Mouse (Mus musculus) lung, postnatal 0 days (tissue): ENCODE data around the gene Poldip2. TPM values are rescaled to one million over a fixed set of nuclear protein-coding genes. Genes with fewer than 3 reads are reported as not detected.

Source experiments
- ATAC-seq: fragments of 200-750 bp; cut with Nextera tagmentation; 2 replicates; pipeline ENCODE4 v1.8.0; 2017; ENCODE audit warnings: moderate library complexity
- DNase-seq: peaks from one replicate; pipeline ENCODE4 v3.0.0-alpha.2; 2016; ENCODE audit warnings: low spot score
- H3K27ac ChIP-seq: fragments of 300-500 bp; sonication (generic); 2 replicates; pipeline ENCODE4 v1.5.1; 2014; ENCODE audit warnings: antibody characterized with exemption, mild to moderate bottlenecking, low read length, mixed read lengths
- H3K27me3 ChIP-seq: fragments of 300-500 bp; sonication (generic); replicated peaks from 2 replicates; pipeline ENCODE4 v1.6.1; 2014; ENCODE audit warnings: low read length, mixed read lengths; ENCODE audit not compliant: insufficient read depth
- H3K36me3 ChIP-seq: fragments of 300-500 bp; sonication (generic); 2 replicates; pipeline ENCODE4 v1.6.1; 2014; ENCODE audit warnings: low read length, mixed read lengths; ENCODE audit not compliant: insufficient read depth
- H3K4me1 ChIP-seq: fragments of 300-500 bp; sonication (generic); 2 replicates; pipeline ENCODE4 v1.6.1; 2014; ENCODE audit warnings: antibody characterized with exemption, low read depth, low read length, mixed read lengths; ENCODE audit not compliant: insufficient read depth
- H3K4me2 ChIP-seq: fragments of 300-500 bp; sonication (generic); replicated peaks from 2 replicates; pipeline ENCODE4 v1.6.1; 2014; ENCODE audit warnings: low read depth, mild to moderate bottlenecking, low read length, moderate library complexity, mixed read lengths
- H3K4me3 ChIP-seq: fragments of 300-500 bp; sonication (generic); 2 replicates; pipeline ENCODE4 v1.5.1; 2014; ENCODE audit warnings: low read depth, low read length
- H3K9ac ChIP-seq: fragments of 300-500 bp; sonication (generic); replicated peaks from 2 replicates; pipeline ENCODE4 v1.6.1; 2014; ENCODE audit warnings: low read depth, mild to moderate bottlenecking
- H3K9me3 ChIP-seq: fragments of 300-500 bp; sonication (generic); 2 replicates; pipeline ENCODE4 v1.6.1; 2016; ENCODE audit warnings: low read length, mixed read lengths
- CTCF ChIP-seq: IDR thresholded peaks from 2 replicates; pipeline ENCODE4 v1.5.1; 2016; ENCODE audit warnings: antibody characterized with exemption, mild to moderate bottlenecking
- EP300 ChIP-seq: IDR thresholded peaks from 2 replicates; pipeline ENCODE4 v1.6.1; 2016; ENCODE audit warnings: antibody characterized with exemption, mild to moderate bottlenecking, control low read depth
- WGBS: fragments of 180-500 bp; shearing (Covaris S2); extraction: QIAGEN DNeasy Blood & Tissue Kit; methylation state at CpG from one replicate; pipeline ENCODE4 v1.1.7; 2014; 5-methylcytosine and 5-hydroxymethylcytosine counted together
- polyA plus RNA-seq: library from polyadenylated mRNA; unstranded; fragments of >200 nt; fragmentation: Nextera tagmentation; extraction: Ambion mirVana; gene quantifications from 2 replicates; pipeline ENCODE4 v1.2.1, GENCODE M21; 2015

Gene Poldip2
- polyA plus RNA-seq, 1 experiment from 2014 or later = 111 TPM

- Histone ChIP-seq H3K4me3 (peak overlapping the region; percentile 77), H3K4me1 (peaks cover 3% of the 10 kb centered on the region; the same call in 1 of the 2 replicates), H3K9ac (peak overlapping the region; percentile 94), H3K27me3 (no peaks in the 10 kb centered on the region), H3K9me3 (no peaks in the 10 kb centered on the region), H3K27ac (no peak overlapping the region), H3K36me3 (peaks cover 19% of the 10 kb centered on the region), H3K4me2 (peak overlapping the region; percentile 89)
- 54% methylated on average over 3 of the region's 3 CpGs for WGBS
- TF ChIP-seq EP300 (no peak), CTCF (no peak)
- no peak for ATAC-seq
- no peak for DNase-seq
Observed at GRCm38 (mm10) chr11:78513106-78513790, 1.3 kb downstream of the Poldip2 start.

- Histone ChIP-seq H3K9me3 (no peaks in the 10 kb centered on the region), H3K4me2 (no peak overlapping the region), H3K27me3 (no peaks in the 10 kb centered on the region), H3K4me1 (peaks cover 3% of the 10 kb centered on the region; the same call in 1 of the 2 replicates), H3K4me3 (no peak overlapping the region), H3K27ac (no peak overlapping the region), H3K9ac (no peak overlapping the region), H3K36me3 (peaks cover 23% of the 10 kb centered on the region)
- TF ChIP-seq EP300 (no peak), CTCF (peak; percentile 56)
- 63% methylated on average over 2 of the region's 2 CpGs for WGBS
- DNase-seq = no peak
- ATAC-seq = no peak
Observed at GRCm38 (mm10) chr11:78515549-78516325, 3.7 kb downstream of the Poldip2 start.

- no peak for TF ChIP-seq CTCF
- TF ChIP-seq EP300 = no peak
- DNase-seq (no peak), ATAC-seq (no peak)
- H3K9me3 ChIP-seq = no peaks in the 10 kb centered on the region
- H3K9ac ChIP-seq = no peak overlapping the region
- no peak overlapping the region for H3K27ac ChIP-seq
- H3K4me1 ChIP-seq = no peaks in the 10 kb centered on the region
- 87% methylated on average over 10 of the region's 10 CpGs for WGBS
- peaks cover 30% of the 10 kb centered on the region for H3K36me3 ChIP-seq
- no peak overlapping the region for H3K4me3 ChIP-seq
- H3K27me3 ChIP-seq = no peaks in the 10 kb centered on the region
- H3K4me2 ChIP-seq = no peak overlapping the region
Observed at GRCm38 (mm10) chr11:78518931-78519330, 6.9 kb downstream of the Poldip2 start.

GRCm38 (mm10) chr11:78521880-78522279 is 9.9 kb downstream of the Poldip2 start:
- ATAC-seq (no peak), DNase-seq (no peak)
- Histone ChIP-seq H3K27ac (no peak overlapping the region), H3K36me3 (peaks cover 30% of the 10 kb centered on the region), H3K27me3 (no peaks in the 10 kb centered on the region), H3K9ac (no peak overlapping the region), H3K4me2 (no peak overlapping the region), H3K4me1 (no peaks in the 10 kb centered on the region), H3K4me3 (no peak overlapping the region), H3K9me3 (no peaks in the 10 kb centered on the region)
- TF ChIP-seq EP300 (no peak), CTCF (no peak)
- WGBS = 71% methylated on average over 3 of the region's 3 CpGs

GRCm38 (mm10) chr11:78522481-78522997 is 10.5 kb downstream of the Poldip2 start:
- no peaks in the 10 kb centered on the region for H3K4me1 ChIP-seq
- TF ChIP-seq CTCF (peak; percentile 70), EP300 (no peak)
- DNase-seq = peak; percentile 82
- H3K9me3 ChIP-seq = no peaks in the 10 kb centered on the region
- ATAC-seq = peak; percentile 36
- no peak overlapping the region for H3K4me2 ChIP-seq
- no peaks in the 10 kb centered on the region for H3K27me3 ChIP-seq
- H3K9ac ChIP-seq = no peak overlapping the region
- 0 out of 2 replicates have a peak overlapping the region, but pooled peaks have one; percentile 26 for H3K27ac ChIP-seq
- WGBS = 67% methylated on average over 1 of the region's 1 CpGs
- peaks cover 36% of the 10 kb centered on the region for H3K36me3 ChIP-seq
- H3K4me3 ChIP-seq = no peak overlapping the region

- Histone ChIP-seq H3K36me3 (peaks cover 37% of the 10 kb centered on the region), H3K9ac (no peak overlapping the region), H3K27ac (peak overlapping the region; percentile 66; the same call in 1 of the 2 replicates), H3K27me3 (no peaks in the 10 kb centered on the region), H3K4me1 (no peaks in the 10 kb centered on the region), H3K4me2 (no peak overlapping the region), H3K9me3 (no peaks in the 10 kb centered on the region), H3K4me3 (no peak overlapping the region)
- peak; percentile 84 for ATAC-seq
- WGBS = 57% methylated on average over 9 of the region's 9 CpGs
- TF ChIP-seq CTCF (no peak), EP300 (peak; percentile 78)
- peak; percentile 94 for DNase-seq
Observed at GRCm38 (mm10) chr11:78523241-78523955, 11.4 kb downstream of the Poldip2 start.
